Mouse (Mus musculus) myocyte (in vitro differentiated cells): Measurements from ENCODE around the gene Smim4. TPM values are rescaled to one million over a fixed set of nuclear protein-coding genes. Genes with fewer than 3 reads are reported as not detected.

Experiments
- H3K27me3 ChIP-seq: one replicate; pipeline ENCODE4 v1.6.1; 2011; ENCODE audit not compliant: control insufficient read depth, insufficient read depth, insufficient read length
- H3K36me3 ChIP-seq: one replicate; pipeline ENCODE4 v1.6.1; 2011; ENCODE audit not compliant: control insufficient read depth, insufficient read depth
- H3K4me2 ChIP-seq: one replicate; pipeline ENCODE4 v1.6.1; 2011; ENCODE audit warnings: low read depth, control low read depth
- H3K4me3 ChIP-seq: one replicate; pipeline ENCODE4 v1.5.1; 2011; ENCODE audit warnings: mild to moderate bottlenecking, control low read depth, moderate library complexity
- H3K79me2 ChIP-seq: one replicate; pipeline ENCODE4 v1.6.1; 2011; ENCODE audit not compliant: control insufficient read depth, insufficient read depth
- H3ac ChIP-seq: one replicate; pipeline ENCODE4 v1.6.1; 2011; ENCODE audit not compliant: control insufficient read depth, insufficient read length
- CEBPB ChIP-seq: IDR thresholded peaks from 2 replicates; pipeline ENCODE4 v1.6.1; 2011; ENCODE audit warnings: mild to moderate bottlenecking, moderate library complexity; ENCODE audit not compliant: poor library complexity, insufficient read depth, severe bottlenecking
- E2F4 ChIP-seq: IDR thresholded peaks from one replicate; pipeline ENCODE4 v1.6.1; 2011; ENCODE audit warnings: mild to moderate bottlenecking, control low read depth, moderate library complexity; ENCODE audit not compliant: insufficient read depth
- MAX ChIP-seq: IDR thresholded peaks from one replicate; pipeline ENCODE4 v1.6.1; 2011; ENCODE audit warnings: low read depth, mild to moderate bottlenecking, control low read depth
- MYOD1 ChIP-seq, 3 experiments: IDR thresholded peaks; one replicate each; pipeline ENCODE4 v1.6.1; 2011; ENCODE audit warnings: control low read depth in 2 of 3, low read depth in 2 of 3, mild to moderate bottlenecking in 2 of 3, moderate library complexity in 1 of 3; ENCODE audit not compliant: insufficient read length in 2 of 3, control insufficient read depth in 1 of 3
- MYOG ChIP-seq, 3 experiments: IDR thresholded peaks; one replicate each; pipeline ENCODE4 v1.6.1; 2011; ENCODE audit warnings: control low read depth in 2 of 3, low read depth in 2 of 3, mild to moderate bottlenecking in 2 of 3; ENCODE audit not compliant: insufficient read length in 2 of 3, control insufficient read depth in 1 of 3, insufficient read depth in 1 of 3
- POLR2A ChIP-seq: IDR thresholded peaks from one replicate; pipeline ENCODE4 v1.6.1; 2011; ENCODE audit warnings: low read depth, mild to moderate bottlenecking, control low read depth, moderate library complexity; ENCODE audit not compliant: insufficient read length
- POLR2AphosphoS2 ChIP-seq: IDR thresholded peaks from one replicate; pipeline ENCODE4 v1.6.1; 2011; ENCODE audit warnings: low read depth, control low read depth; ENCODE audit not compliant: insufficient read length
- REST ChIP-seq: IDR thresholded peaks from one replicate; pipeline ENCODE4 v1.6.1; 2011; ENCODE audit warnings: mild to moderate bottlenecking, control low read depth, moderate library complexity; ENCODE audit not compliant: insufficient read depth, insufficient read length
- SRF ChIP-seq: IDR thresholded peaks from one replicate; pipeline ENCODE4 v1.6.1; 2011; ENCODE audit warnings: low read depth; ENCODE audit not compliant: control insufficient read depth, insufficient read length
- TCF12 ChIP-seq: IDR thresholded peaks from one replicate; pipeline ENCODE4 v1.6.1; 2011; ENCODE audit warnings: mild to moderate bottlenecking, control low read depth; ENCODE audit not compliant: poor library complexity, insufficient read depth, severe bottlenecking
- TCF3 ChIP-seq: IDR thresholded peaks from one replicate; pipeline ENCODE4 v1.6.1; 2011; ENCODE audit warnings: low read depth, control low read depth; ENCODE audit not compliant: insufficient read length
- USF1 ChIP-seq: IDR thresholded peaks from one replicate; pipeline ENCODE4 v1.6.1; 2011; ENCODE audit warnings: low read depth, mild to moderate bottlenecking, control low read depth, moderate library complexity
- polyA plus RNA-seq: library from polyadenylated mRNA; unstranded; fragments of >200 nt; fragmentation: generic; extraction: Trizol; gene quantifications from one replicate; pipeline ENCODE4 v1.2.1, GENCODE M21; 2012; ENCODE audit warnings: missing spikeins

The Smim4 gene
- polyA plus RNA-seq, 1 experiment: 91.4 TPM

DNA sequence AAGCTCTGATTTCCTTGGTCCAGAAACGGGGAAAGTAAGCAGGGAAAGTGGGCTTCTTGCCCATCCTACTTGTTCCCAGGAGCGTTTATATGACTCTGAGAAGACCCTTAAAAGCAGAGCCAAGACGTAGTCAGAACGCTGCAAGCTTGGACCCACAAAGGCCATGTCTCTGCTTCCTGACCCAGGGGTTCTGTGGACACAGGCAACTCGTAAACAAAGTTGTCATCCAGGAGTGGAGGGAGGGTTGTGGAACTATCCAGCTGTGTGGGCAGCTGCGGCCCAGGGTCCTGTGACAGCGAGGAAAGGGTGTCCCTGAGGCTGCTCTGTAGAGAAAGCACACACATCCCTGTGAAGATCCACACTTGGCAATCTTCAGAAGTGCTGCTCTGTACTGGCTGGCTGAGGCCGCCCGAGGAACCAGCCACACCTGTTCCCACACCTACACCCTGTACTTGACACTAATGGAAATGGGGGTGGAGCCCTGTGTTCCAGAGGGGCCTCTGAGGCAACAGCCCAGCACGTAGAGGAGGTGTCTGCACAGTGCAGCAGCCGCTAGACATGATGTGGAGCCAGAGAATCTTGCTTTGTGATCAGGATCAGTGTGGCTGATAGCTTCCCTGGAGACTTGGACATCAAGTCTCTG lies 4.4 kb upstream of the Smim4 start:
- TF ChIP-seq SRF (no peak), MYOG (IDR thresholded peaks at IDR 0.05; ENCODE audit: control insufficient read depth in 1 of 3, insufficient read depth in 1 of 3, insufficient read length in 2 of 3, low read depth in 2 of 3) (no peak), REST (no peak), TCF12 (no peak), MAX (no peak), E2F4 (no peak)
- no peaks in the 10 kb centered on the region for H3K27me3 ChIP-seq
- no peak overlapping the region for H3K4me3 ChIP-seq
- peaks cover 6% of the 10 kb centered on the region for H3K79me2 ChIP-seq
- H3ac ChIP-seq: no peak overlapping the region
- H3K36me3 ChIP-seq: peaks cover 3% of the 10 kb centered on the region
- H3K4me2 ChIP-seq: peak overlapping the region; percentile 76

- peak overlapping the region; percentile 39 for H3K4me3 ChIP-seq
- TF ChIP-seq USF1 (no peak), TCF3 (no peak), POLR2AphosphoS2 (no peak), REST (no peak), MYOD1 (IDR thresholded peaks at IDR 0.05; ENCODE audit: control insufficient read depth in 1 of 3, insufficient read length in 2 of 3, low read depth in 2 of 3) (no peak), SRF (no peak), POLR2A (no peak), E2F4 (no peak), TCF12 (no peak), CEBPB (no peak), MAX (no peak), MYOG (IDR thresholded peaks at IDR 0.05; ENCODE audit: control insufficient read depth in 1 of 3, insufficient read depth in 1 of 3, insufficient read length in 2 of 3, low read depth in 2 of 3) (no peak)
- no peaks in the 10 kb centered on the region for H3K27me3 ChIP-seq
- H3ac ChIP-seq: no peak overlapping the region
- peak overlapping the region; percentile 76 for H3K4me2 ChIP-seq
- H3K36me3 ChIP-seq: peaks cover 3% of the 10 kb centered on the region
- peaks cover 12% of the 10 kb centered on the region for H3K79me2 ChIP-seq
These were observed 3.8 kb upstream of the Smim4 start for GRCm38 (mm10) chr14:31132491-31132975.

DNA sequence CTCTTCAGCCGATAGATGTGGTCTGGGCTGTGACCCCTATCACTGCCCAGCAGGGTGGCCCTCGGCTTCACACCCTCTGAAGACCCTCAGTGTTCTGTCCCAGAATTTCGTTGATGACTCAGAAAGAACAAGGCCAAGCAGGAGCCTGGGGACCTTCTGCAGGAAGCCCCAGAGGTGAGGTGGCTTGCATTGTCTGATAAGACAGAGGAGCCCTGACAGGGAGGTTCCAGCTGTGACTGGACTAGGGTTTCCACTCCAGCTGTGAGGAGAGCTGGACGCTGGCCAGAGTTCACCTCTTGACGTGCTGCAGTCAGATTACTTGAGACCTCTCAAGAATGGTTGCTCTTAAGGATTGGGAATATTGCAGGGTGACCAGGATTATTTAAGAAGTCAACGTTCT lies 3.3 kb upstream of the Smim4 start:
- Histone ChIP-seq H3K4me2 (peak overlapping the region; percentile 76), H3K79me2 (peaks cover 17% of the 10 kb centered on the region), H3K27me3 (no peaks in the 10 kb centered on the region), H3K36me3 (peaks cover 3% of the 10 kb centered on the region), H3ac (peak overlapping the region; percentile 74), H3K4me3 (peak overlapping the region; percentile 39)
- no peak for TF ChIP-seq POLR2AphosphoS2
- TF ChIP-seq MYOD1 (IDR thresholded peaks at IDR 0.05; ENCODE audit: control insufficient read depth in 1 of 3, insufficient read length in 2 of 3, low read depth in 2 of 3): no peak
- no peak for TF ChIP-seq POLR2A

- TF ChIP-seq REST: no peak
- TF ChIP-seq USF1: no peak
- TF ChIP-seq MYOG (IDR thresholded peaks at IDR 0.05; ENCODE audit: control insufficient read depth in 1 of 3, insufficient read depth in 1 of 3, insufficient read length in 2 of 3, low read depth in 2 of 3): no peak
- TF ChIP-seq MYOD1 (IDR thresholded peaks at IDR 0.05; ENCODE audit: control insufficient read depth in 1 of 3, insufficient read length in 2 of 3, low read depth in 2 of 3): no peak
- TF ChIP-seq E2F4: no peak
- TF ChIP-seq TCF3: no peak
- TF ChIP-seq MAX: no peak
- TF ChIP-seq CEBPB: no peak
- TF ChIP-seq TCF12: no peak
- no peak for TF ChIP-seq POLR2AphosphoS2
- Histone ChIP-seq H3K79me2 (peaks cover 24% of the 10 kb centered on the region), H3K27me3 (no peaks in the 10 kb centered on the region), H3ac (peak overlapping the region; percentile 74), H3K36me3 (peaks cover 3% of the 10 kb centered on the region), H3K4me3 (peak overlapping the region; percentile 39), H3K4me2 (peak overlapping the region; percentile 76)
These were observed 2.6 kb upstream of the Smim4 start for GRCm38 (mm10) chr14:31131272-31131821.
